Mouse (Mus musculus) olfactory bulb, adult 2 months (tissue): ENCODE results near the gene Zc3h13. TPM values are rescaled to one million over a fixed set of nuclear protein-coding genes. Genes with fewer than 3 reads are reported as not detected.
A peak's percentile ranks its signal among the peaks of the same experiment; 100 is the strongest.

Experiments used
- H3K27ac ChIP-seq: fragments of 200-500 bp; 2 replicates; pipeline ENCODE4 v1.5.1; 2012; ENCODE audit warnings: low read depth, low read length; ENCODE audit not compliant: insufficient read depth
- H3K4me1 ChIP-seq: fragments of 200-500 bp; 2 replicates; pipeline ENCODE4 v1.6.1; 2012; ENCODE audit warnings: low read length; ENCODE audit not compliant: control insufficient read depth, insufficient read depth
- H3K4me3 ChIP-seq: fragments of 200-500 bp; 2 replicates; pipeline ENCODE4 v1.5.1; 2012; ENCODE audit warnings: mild to moderate bottlenecking, low read depth, low read length, moderate library complexity; ENCODE audit not compliant: insufficient read depth
- CTCF ChIP-seq: fragments of 200-500 bp; IDR thresholded peaks from 2 replicates; pipeline ENCODE4 v1.5.1; 2012; ENCODE audit warnings: low read depth, mild to moderate bottlenecking, low read length, moderate library complexity; ENCODE audit not compliant: insufficient read depth
- POLR2A ChIP-seq: fragments of 200-500 bp; IDR thresholded peaks from 2 replicates; pipeline ENCODE4 v1.6.1; 2012; ENCODE audit warnings: mild to moderate bottlenecking, low read depth, low read length, moderate library complexity; ENCODE audit not compliant: insufficient read depth
- WGBS: fragments of 180-500 bp; shearing (Covaris S2); methylation state at CpG from one replicate; pipeline ENCODE4 v1.1.7; 2018; 5-methylcytosine and 5-hydroxymethylcytosine counted together
- polyA plus RNA-seq: library from polyadenylated mRNA; stranded (reverse); fragments of >200 nt; gene quantifications from 2 replicates; pipeline ENCODE4 v1.2.4, GENCODE M21; 2012; ENCODE audit warnings: low replicate concordance; ENCODE audit not compliant: missing spikeins, insufficient read depth, insufficient read length

Gene Zc3h13
- polyA plus RNA-seq, 1 experiment, result 82.1 TPM

DNA sequence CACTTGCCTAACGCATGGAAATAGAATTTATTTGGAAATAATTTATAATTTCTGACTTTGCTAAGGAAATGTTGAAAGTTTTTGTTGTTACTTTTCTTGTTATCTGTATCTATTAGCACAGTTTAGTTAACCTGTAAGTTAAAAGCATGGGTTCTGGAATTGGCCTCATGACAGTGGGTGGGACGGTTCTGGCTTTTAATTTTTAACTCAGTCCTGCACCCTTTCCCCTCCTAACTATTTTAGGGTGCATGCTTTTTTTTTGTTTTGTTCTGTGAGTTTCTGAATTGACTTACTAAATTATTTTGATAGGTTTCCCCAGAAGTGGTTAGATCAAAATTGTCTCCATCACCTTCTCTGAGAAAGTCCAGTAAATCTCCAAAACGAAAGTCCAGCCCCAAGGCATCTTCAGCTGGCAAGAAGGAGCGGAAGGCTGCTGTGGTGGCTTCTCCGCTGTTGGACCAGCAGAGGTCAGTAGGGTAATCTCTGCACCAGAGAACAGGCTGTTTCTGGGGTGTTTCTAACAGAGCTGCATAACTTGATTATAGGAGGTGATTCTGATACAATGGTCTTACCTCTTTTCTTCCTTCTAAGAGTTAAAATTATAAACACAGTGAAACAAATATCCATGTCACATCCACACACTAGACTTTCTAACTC, 25.3 kb downstream of the Zc3h13 start:
- Histone ChIP-seq H3K27ac (no peak overlapping the region), H3K4me3 (no peak overlapping the region), H3K4me1 (no peaks in the 10 kb centered on the region)
- TF ChIP-seq CTCF (peak; percentile 30; the same call in 1 of the 2 replicates), POLR2A (no peak)
- WGBS, result 53% methylated on average over 5 of the region's 5 CpGs

DNA sequence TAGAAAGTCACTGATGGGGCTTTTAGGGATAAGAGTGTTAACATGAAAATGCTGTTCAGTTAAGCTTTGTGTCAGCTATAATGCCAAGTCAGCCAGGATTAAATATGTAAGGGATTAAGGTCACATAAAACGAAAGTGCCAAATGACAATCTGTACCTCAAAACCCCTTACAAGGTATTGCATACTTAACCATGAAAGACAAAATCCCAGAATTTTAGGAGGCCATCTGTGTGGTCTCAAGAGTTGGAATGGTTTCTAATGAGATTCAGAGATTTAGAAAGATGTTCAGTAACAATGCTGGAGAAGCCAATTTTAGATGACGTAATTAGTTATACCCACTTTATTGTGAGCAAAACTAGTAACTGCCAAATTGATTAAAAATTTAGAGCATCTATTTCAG, 30.3 kb downstream of the Zc3h13 start:
- Histone ChIP-seq H3K27ac (no peak overlapping the region), H3K4me1 (no peaks in the 10 kb centered on the region), H3K4me3 (no peak overlapping the region)
- WGBS, result 63% methylated on average over 2 of the region's 2 CpGs
- TF ChIP-seq CTCF, result no peak

DNA sequence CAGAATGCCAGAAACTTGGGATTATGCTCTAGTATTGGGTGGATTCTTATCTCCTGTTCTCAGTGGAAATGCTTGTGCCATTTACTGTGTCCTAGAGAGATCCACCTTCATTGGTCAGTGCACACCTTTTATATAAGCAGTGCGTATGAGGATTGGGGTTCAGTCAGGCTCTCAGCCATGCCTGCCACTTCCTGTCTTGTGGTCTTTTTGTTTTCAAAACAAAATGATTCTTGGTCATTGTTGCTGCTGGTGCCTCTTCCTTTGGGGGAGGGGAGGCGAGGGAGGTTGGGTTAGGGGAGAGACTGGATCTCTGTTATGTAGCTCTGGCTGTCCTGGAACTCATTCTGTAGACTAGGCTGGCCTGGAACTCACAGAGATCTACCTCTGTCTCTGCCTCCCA, 34.6 kb downstream of the Zc3h13 start:
- TF ChIP-seq POLR2A (no peak), CTCF (no peak)
- H3K4me3 ChIP-seq, result no peak overlapping the region
- no peaks in the 10 kb centered on the region for H3K4me1 ChIP-seq
- H3K27ac ChIP-seq, result no peak overlapping the region
- 96% methylated on average over 2 of the region's 2 CpGs for WGBS

DNA sequence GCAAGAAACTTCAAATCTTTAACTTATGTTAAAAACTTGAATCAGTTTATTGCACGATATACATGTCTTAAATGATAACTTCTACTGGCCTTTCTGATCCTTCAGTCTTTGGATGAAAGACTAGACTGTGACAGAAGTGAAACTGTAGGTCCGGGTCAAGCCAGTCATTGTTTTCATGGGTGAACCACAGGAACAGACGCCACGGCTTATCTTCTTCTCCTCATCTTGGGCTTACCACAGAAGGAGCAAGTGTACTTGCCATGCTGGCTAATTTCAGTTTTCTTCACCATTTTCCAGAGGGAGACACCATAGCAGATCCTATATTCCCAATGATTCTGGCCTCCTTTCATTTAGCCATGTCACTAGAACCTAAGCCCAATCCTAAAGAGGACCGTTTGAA, 36.1 kb downstream of the Zc3h13 start:
- 95% methylated on average over 5 of the region's 5 CpGs for WGBS

DNA sequence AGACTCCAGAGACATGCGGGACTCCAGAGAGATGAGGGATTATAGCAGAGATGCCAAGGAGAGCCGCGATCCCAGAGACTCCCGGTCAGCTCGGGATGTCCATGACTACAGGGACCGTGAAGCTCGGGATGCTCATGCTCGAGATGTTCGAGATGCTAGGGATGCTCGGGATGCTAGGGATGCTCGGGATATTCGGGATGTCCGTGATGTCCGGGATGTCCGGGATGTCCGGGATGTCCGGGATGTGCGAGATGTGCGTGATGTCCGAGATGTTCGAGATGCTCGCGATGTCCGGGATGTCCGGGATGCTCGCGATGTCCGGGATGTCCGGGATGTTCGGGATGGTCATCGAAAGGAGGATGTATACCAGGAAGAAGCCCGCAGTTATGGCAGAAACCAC, 39.2 kb downstream of the Zc3h13 start:
- 97% methylated on average over 32 of the region's 32 CpGs for WGBS
- TF ChIP-seq POLR2A (no peak), CTCF (no peak)
- no peak overlapping the region for H3K27ac ChIP-seq

More for the DNA sequence above, 36.1 kb downstream of the Zc3h13 start:
- no peak for TF ChIP-seq POLR2A
- no peak for TF ChIP-seq CTCF
- H3K4me1 ChIP-seq, result no peaks in the 10 kb centered on the region
- H3K27ac ChIP-seq, result no peak overlapping the region
- no peak overlapping the region for H3K4me3 ChIP-seq

DNA sequence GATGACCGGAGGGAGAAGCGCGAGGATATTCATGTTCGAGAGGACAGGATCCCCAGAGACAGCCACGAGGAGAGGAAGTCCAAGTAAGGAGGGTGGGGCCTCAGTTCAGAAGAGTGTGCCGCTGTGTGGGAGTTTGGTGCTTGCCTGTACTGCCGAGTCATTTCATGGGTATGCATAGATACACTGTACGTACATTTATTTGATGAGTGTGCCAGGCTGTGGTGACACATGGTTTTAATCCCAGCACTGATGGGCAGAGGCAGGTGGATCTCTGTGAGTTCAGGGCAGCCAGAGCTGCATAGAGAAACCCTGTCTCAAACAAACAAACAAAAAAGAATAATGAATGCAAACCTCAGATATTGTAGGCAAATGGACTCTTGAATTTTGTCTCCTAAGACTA, 43.9 kb downstream of the Zc3h13 start:
- H3K4me1 ChIP-seq, result peaks cover 3% of the 10 kb centered on the region; the same call in 1 of the 2 replicates
- 77% methylated on average over 8 of the region's 8 CpGs for WGBS
- no peak overlapping the region for H3K27ac ChIP-seq
- no peak overlapping the region for H3K4me3 ChIP-seq
- TF ChIP-seq CTCF (no peak), POLR2A (no peak)

More for the DNA sequence above, 39.2 kb downstream of the Zc3h13 start:
- Histone ChIP-seq H3K4me3 (no peak overlapping the region), H3K4me1 (peaks cover 3% of the 10 kb centered on the region; the same call in 1 of the 2 replicates)

DNA sequence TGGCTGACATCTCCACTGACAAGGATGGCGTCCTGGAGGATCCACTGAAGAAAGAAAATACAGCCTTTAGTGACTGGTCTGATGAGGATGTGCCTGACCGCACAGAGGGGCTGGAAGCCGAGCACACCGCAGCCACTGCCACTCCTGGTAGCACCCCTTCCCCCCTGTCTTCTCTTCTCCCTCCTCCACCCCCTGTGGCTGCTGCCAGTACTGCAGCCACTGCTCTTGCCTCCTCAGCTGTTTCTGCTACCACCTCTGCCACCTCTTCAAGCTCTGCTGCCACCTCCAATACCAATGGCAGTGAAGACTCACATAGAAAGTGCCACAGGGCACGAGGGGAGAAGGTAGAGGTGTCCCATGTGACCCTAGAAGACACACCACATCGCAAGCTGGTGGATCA, 46.4 kb downstream of the Zc3h13 start:
- H3K4me1 ChIP-seq, result peaks cover 3% of the 10 kb centered on the region; the same call in 1 of the 2 replicates
- no peak overlapping the region for H3K27ac ChIP-seq
- TF ChIP-seq CTCF (peak; percentile 70; the same call in 1 of the 2 replicates), POLR2A (no peak)
- WGBS, result 61% methylated on average over 6 of the region's 6 CpGs
- no peak overlapping the region for H3K4me3 ChIP-seq

DNA sequence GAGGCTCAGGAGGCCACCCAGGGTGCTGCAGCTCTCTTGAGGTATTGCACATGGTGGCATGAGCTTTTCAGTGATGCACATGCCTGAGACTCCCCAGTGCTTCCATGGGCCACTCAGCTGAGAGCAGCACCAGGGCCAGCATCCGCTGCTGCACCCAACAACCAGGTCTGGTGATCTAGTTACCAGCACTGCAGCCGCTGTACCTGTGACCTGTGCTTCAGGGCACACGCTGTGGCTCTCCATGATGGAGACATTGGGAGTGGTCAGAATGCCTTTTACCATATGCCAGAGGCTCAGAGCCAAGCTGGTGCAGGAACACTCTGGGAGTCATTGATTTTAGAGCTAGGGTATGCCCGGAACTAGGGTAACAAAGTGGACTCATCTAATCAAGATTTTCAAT, 50.1 kb downstream of the Zc3h13 start:
- no peak overlapping the region for H3K4me3 ChIP-seq
- no peaks in the 10 kb centered on the region for H3K4me1 ChIP-seq
- WGBS, result 93% methylated on average over 4 of the region's 4 CpGs
- TF ChIP-seq CTCF (no peak), POLR2A (no peak)
- no peak overlapping the region for H3K27ac ChIP-seq

DNA sequence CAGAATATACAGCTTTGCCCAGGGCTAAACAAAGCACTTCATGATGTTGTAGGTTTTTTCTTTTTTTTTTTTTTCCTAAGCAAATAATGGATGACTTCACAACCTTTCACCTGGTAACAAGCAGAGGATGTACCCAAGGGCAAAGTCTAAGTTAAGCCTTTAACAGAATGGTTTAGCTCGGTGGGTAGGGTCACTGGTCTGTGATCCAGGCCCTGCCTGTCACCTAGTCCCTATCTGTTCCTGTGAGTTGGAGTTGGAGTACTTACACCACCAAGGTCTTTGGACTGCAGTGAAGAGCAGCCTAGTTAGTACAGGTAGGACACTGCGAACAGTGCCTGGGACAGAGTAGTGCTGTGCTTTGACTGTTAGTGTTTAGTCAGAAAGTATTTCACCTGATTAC, 53.7 kb downstream of the Zc3h13 start:
- Histone ChIP-seq H3K4me1 (no peaks in the 10 kb centered on the region), H3K27ac (no peak overlapping the region), H3K4me3 (no peak overlapping the region)
- TF ChIP-seq CTCF (no peak), POLR2A (no peak)
- WGBS, result 88% methylated on average over 2 of the region's 2 CpGs
